Comparison of ENCODE assay signal across 10 mouse cellular contexts in the genomic region with DNA sequence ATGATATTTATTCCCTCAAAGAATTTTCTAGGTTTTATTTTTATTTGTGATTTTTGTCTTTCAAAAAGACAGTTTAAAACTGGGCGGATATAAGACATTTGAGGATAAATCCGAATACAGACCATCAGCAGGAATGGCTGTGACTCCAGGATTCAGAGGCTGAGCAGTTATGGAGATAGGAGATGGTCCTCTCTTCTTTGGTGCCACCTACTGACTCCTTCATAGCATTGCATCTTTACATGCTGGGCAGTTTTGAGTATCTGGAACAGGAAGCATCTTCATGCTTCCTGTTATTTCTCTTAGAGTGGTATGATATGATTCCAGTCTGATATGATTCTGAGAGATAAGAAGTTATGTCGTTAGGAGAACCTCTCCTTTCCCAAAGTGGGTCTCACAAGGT.
DNase-seq lines count a peak whose midpoint lies in the region; ATAC-seq lines count a peak whose summit lies in the region.
"Had no signal": no experiment of that assay in that cellular context is flagged by ENCODE, and none has a peak within 500 bp of the region (broad histone marks: within the 10 kb centered on the region; RNA-seq: fewer than 3 reads in every experiment).

No protein-coding gene starts in this region.

- ATAC-seq in forebrain, embryonic 15.5 days (replicated peaks), result 0 out of 2 replicates have a peak, but pooled peaks have one; percentile 60
- ATAC-seq in neural tube, embryonic 15.5 days (ENCODE audit: low FRiP score), result peak; percentile 73; the same call in 1 of the 2 replicates

- WGBS in forebrain, embryonic 15.5 days, result 12% methylated on average over 3 of the region's 3 CpGs
- WGBS in neural tube, embryonic 15.5 days, result 16% methylated on average over 3 of the region's 3 CpGs

- H3K27ac ChIP-seq in forebrain, embryonic 15.5 days (replicated peaks), result no peak overlapping the region
- no peak overlapping the region for H3K27ac ChIP-seq in neural tube, embryonic 15.5 days (replicated peaks)
- H3K27ac ChIP-seq: heart, embryonic 13.5 days; neural tube, embryonic 12.5 days had no signal

- H3K4me2 ChIP-seq in forebrain, embryonic 15.5 days (replicated peaks), result no peak overlapping the region
- no peak overlapping the region for H3K4me2 ChIP-seq in neural tube, embryonic 15.5 days
- H3K4me2 ChIP-seq: heart, embryonic 13.5 days; neural tube, embryonic 12.5 days had no signal

- peak; percentile 18 for DNase-seq in adrenal gland, adult 2 months
- no peak for DNase-seq in adrenal gland, adult 8-10 months
- DNase-seq in urinary bladder, postnatal 14 days (ENCODE audit: low spot score), result peak; percentile 14
- DNase-seq in urinary bladder, adult 2 months (ENCODE audit: low spot score), result no peak
- DNase-seq in kidney, postnatal 36 days, result peak; percentile 34 to 36
- DNase-seq in layer of hippocampus, postnatal 10 days (ENCODE audit: low spot score in 2 of 2), result no peak

- no peaks in the 10 kb centered on the region for H3K4me1 ChIP-seq in forebrain, embryonic 15.5 days
- H3K4me1 ChIP-seq in neural tube, embryonic 15.5 days, result no peaks in the 10 kb centered on the region
- H3K4me1 ChIP-seq: neural tube, embryonic 12.5 days had no signal

- H3K27me3 ChIP-seq in forebrain, embryonic 15.5 days, result no peaks in the 10 kb centered on the region
- H3K27me3 ChIP-seq in neural tube, embryonic 15.5 days (replicated peaks), result no peaks in the 10 kb centered on the region
- H3K27me3 ChIP-seq: heart, embryonic 13.5 days; neural tube, embryonic 12.5 days had no signal

- peaks cover 26% of the 10 kb centered on the region; the same call in 1 of the 2 replicates for H3K36me3 ChIP-seq in forebrain, embryonic 15.5 days
- peaks cover 34% of the 10 kb centered on the region for H3K36me3 ChIP-seq in neural tube, embryonic 15.5 days
- H3K36me3 ChIP-seq: heart, embryonic 13.5 days; neural tube, embryonic 12.5 days had no signal

- no peak overlapping the region for H3K9ac ChIP-seq in forebrain, embryonic 15.5 days (replicated peaks)
- H3K9ac ChIP-seq in neural tube, embryonic 15.5 days (replicated peaks), result no peak overlapping the region
- H3K9ac ChIP-seq: heart, embryonic 13.5 days; neural tube, embryonic 12.5 days had no signal

- H3K9me3 ChIP-seq in forebrain, embryonic 15.5 days, result no peaks in the 10 kb centered on the region
- H3K9me3 ChIP-seq in neural tube, embryonic 15.5 days (replicated peaks), result no peaks in the 10 kb centered on the region
- H3K9me3 ChIP-seq: heart, embryonic 13.5 days; neural tube, embryonic 12.5 days had no signal

- H3K4me3 ChIP-seq in forebrain, embryonic 15.5 days, result no peak overlapping the region
- no peak overlapping the region for H3K4me3 ChIP-seq in neural tube, embryonic 15.5 days (replicated peaks)
- H3K4me3 ChIP-seq: heart, embryonic 13.5 days; neural tube, embryonic 12.5 days had no signal

Comparison
In these comparisons a context has a peak if more than half of its experiments do, and no peak if none do; other contexts are left out.
1. DNase-seq: peak in adrenal gland, adult 2 months (single experiment), urinary bladder, postnatal 14 days (single experiment) and kidney, postnatal 36 days (2 of 2); none in adrenal gland, adult 8-10 months (single experiment), urinary bladder, adult 2 months (single experiment) and layer of hippocampus, postnatal 10 days (0 of 2).